Mouse (Mus musculus) neutrophil, adult 5-6 weeks (primary cell): ENCODE measurements around the gene Snf8. TPM values are rescaled to one million over a fixed set of nuclear protein-coding genes. Genes with fewer than 3 reads are reported as not detected.

Experiments used
- ATAC-seq: fragments of 151-379, 151-347 bp; 2 replicates; pipeline ENCODE4 v1.8.0; 2017; ENCODE audit warnings: mild to moderate bottlenecking, moderate TSS enrichment; ENCODE audit not compliant: insufficient number of reproducible peaks, poor library complexity, low FRiP score, severe bottlenecking; ENCODE audit errors: extremely low read depth
- total RNA-seq: library from RNA; stranded (forward); fragments of 200-1000 nt; gene quantifications from 2 replicates; pipeline ENCODE4 v1.2.3, GENCODE M21; 2017

The Snf8 gene
- total RNA-seq, 1 experiment from 2014 or later: 41.1 TPM

DNA sequence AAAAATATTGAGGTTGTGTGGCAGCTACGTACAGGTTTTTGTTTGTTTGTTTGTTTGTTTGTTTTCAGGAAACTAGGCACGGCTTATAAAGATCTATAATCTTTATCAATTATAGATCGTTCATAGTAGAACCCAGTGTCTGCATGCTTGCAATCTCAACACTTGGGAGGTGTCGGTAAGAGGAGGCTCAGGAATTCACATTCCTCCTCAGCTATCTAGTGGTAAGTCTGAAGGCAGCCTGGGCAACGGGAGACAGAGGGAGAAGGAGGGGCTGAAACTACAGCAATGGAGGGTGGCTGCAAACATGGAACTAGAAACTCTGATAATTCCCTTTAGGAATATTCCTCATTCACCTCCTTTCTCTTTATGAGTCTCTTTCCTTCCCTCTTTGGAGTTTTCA is 19.3 kb upstream of the Snf8 start:
- ATAC-seq: no peak

DNA sequence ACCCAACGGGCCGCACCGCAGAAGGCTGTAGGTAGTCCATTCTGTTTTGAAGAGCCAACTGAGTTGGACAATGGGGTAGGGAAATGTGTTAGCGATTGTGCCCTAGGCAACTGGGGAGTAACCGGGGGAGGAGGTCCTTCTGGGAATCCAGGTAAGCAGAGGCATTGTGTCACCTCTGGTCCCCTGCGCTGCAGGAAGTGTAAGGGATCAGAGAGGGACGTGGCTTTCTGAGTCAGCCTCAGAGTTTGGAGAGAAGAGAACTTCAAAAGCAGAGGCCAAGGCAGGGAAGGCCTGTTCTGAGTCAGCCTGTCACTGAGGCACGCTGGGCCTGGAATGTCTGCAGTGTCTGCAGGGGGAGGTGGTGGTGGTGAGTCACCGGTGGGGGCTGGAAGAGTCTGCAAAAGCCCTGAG is 16.7 kb upstream of the Snf8 start:
- ATAC-seq: no peak

GRCm38 (mm10) chr11:96020622-96021021 is 14.1 kb upstream of the Snf8 start:
- ATAC-seq: no peak

- no peak for ATAC-seq
Measured at GRCm38 (mm10) chr11:96028130-96028529, 6.6 kb upstream of the Snf8 start.

DNA sequence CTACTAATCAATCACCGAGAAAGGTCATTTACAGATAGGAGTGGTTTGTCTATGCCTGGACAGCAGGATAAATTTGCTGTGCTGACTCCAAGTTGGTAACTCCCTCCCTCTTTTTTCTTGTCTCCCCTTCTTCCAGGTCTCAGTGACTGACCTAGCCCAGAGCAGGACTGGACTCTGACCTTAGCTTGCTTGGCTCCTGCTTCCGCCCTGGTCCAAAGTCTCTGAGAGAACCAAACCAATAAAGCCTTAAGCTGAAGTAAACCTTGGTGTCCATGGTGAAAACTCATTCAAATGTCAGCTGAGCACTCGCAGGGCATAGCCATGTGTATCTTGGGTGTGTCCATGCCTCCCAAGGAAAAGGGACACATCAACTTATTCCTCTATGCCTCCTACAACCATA is 4.1 kb upstream of the Snf8 start:
- ATAC-seq: no peak

DNA sequence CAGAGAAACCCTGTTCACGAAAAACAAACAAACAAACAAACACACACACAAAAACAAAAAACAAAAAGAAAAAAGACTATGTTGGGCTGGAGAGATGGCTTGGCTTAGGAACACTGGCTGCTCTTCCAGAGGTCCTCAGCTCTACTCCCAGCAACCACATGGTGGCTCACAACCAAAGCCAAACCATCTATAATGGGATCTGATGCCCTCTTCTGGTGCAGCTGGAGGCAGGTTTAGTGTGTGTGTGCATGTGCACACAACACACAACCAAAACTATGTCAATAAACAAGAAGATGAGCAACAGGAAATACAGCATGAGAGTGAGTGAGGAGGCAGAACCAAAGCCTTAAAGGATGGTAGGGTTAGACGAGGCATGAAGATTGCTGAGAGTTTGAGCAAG is 3.0 kb upstream of the Snf8 start:
- ATAC-seq: no peak

- no peak for ATAC-seq
Measured at GRCm38 (mm10) chr11:96033264-96033663, 1.4 kb upstream of the Snf8 start.

DNA sequence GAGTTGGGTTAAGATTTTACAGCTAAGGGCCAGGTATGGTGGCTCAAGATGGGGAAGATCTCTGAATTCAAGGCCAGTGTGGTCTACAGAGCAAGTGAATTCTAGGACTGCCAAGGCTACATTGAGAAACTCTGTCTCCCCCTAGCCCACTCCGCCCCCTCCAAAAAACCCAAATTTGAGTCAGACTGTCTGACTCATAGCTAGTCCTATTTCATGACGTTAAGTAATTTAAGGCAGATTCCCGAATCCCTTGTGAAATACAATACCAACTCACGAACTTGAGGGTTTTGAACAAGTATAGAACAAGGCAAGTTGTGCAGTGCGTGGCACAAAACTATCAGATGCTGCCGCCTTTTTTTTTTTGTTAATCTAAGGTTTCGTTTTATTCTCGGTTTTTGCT is 569 bp upstream of the Snf8 start:
- no peak for ATAC-seq

- ATAC-seq: no peak
Measured at GRCm38 (mm10) chr11:96035133-96035532, 448 bp downstream of the Snf8 start.

- ATAC-seq: no peak
Measured at GRCm38 (mm10) chr11:96037499-96037898, 2.8 kb downstream of the Snf8 start.

- ATAC-seq: no peak
Measured at GRCm38 (mm10) chr11:96038560-96038959, 3.9 kb downstream of the Snf8 start.

DNA sequence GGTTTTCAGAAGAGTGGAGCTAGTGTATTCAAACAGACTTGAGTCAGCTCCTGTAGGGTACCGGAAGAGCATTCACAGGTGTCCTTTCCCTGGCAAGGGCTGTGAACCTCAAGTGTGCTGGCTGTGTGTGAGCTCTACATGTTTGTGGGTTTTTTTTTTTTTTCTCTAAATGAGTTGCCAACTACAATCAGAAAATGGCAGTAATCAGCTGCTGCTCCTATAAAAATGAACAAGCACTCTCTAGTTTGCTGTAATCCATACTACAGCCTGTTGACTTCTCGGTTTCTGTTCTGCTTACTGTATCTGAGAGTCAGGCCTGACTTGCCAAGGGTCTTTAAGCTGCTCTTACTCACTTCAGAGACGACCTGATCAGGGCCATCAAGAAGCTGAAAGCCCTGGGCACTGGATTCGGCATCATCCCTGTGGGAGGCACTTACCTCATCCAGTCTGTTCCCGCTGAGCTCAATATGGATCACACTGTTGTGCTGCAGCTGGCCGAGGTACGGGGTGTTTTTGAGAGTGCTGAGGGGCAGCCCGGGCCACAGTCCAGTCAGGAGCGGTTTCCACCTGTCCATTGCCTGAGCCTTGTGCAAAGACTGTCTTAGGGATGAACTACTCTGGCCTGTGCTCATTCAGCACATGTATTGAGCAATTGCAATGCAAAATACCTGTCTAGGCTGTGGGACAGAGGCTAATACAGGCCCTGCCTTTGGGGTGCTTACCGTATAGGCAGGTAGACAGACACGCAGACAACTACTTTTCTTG is 10.3 kb downstream of the Snf8 start:
- ATAC-seq: no peak

DNA sequence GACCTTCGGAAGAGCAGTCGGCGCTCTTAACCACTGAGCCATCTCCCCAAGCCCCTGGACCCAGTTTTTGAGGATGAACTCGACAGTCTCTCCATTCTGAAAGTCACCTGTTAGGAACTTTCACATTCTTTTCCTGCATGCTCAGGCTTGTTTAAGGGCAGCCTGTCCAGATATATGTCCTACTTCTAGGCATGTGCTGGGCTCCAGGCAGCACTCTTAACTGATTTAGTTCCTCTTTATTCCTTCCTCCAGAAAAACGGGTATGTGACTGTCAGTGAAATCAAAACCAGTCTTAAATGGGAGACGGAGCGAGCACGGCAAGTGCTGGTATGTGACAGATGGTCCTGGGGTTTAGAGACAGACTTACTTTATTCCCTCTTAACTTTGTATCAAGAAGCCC is 11.3 kb downstream of the Snf8 start:
- no peak for ATAC-seq

DNA sequence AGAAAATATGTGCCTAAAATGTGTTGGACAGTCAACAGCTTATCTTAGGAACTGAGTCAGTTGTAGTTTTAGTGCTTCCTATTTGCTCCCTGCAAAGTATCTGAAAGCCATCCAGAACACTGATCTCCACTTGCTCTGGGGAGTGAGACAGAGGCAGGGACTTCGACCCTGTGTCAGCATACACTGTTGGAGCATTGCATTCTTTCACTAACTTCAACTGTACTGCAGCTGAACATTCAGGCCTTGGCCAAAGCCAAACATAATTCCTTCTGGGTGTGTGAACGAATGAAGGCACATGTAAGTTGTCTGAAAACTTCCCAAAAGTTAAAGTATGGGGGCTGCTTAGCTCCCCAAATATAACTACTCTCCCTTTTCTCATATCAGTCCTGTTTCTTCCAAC is 12.1 kb downstream of the Snf8 start:
- ATAC-seq: no peak

GRCm38 (mm10) chr11:96047469-96048373 is 13.0 kb downstream of the Snf8 start:
- ATAC-seq: no peak

GRCm38 (mm10) chr11:96049939-96050338 is 15.3 kb downstream of the Snf8 start:
- no peak for ATAC-seq

- no peak for ATAC-seq
Measured at GRCm38 (mm10) chr11:96050854-96051253, 16.2 kb downstream of the Snf8 start.

DNA sequence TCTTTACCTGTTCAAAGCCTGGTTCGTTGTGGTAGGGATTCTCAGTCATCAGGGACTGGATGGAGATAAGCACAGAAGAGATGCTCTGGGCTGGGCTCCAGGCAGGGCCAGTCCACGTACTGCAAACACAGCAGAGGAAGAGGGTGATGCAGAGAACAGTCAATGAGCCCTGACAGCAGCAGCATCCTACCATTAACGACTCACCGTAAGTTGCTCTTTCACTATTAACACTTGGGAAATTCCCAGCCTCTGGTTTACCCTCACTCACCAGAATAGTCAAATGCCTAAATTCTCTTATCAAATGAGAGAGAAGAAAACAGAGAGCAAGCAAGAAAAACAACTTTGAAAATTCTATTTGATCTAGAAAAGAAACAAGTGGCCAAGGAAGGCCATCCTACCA is 23.6 kb downstream of the Snf8 start:
- no peak for ATAC-seq

DNA sequence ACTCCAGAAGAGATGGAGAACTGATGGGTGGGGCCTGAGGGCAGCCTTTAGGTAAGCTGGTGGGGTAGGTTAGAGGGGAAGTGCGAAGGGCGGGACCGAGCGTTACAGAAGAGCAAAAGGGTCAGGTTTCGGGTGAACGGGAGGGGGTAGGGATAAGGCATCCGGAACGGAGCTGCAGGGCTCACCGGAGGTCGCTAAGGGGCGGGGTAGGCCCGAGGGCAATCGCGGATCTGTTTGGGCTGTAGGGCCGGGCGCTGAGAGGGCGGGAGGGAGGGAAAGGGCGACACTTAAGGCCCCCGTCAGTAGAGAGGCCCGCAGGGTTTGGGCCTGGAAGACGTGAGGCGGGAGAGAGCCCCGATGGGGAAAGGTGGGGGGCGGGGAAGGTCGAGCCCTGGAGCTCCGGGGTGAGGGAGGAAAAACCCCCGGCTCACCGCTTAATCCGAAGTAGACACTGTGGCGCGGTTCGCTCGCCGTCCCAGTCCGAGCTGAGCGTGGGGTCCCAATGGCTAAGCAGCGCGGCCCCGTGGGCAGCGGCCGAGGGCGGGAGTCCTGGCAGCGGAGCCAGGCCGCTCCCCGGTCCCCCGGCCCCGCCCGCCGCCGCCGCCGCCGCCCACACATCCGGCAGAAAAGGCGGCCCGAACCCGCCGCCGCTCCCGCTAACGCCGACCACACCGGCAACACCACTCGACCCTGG is 30.0 kb downstream of the Snf8 start:
- ATAC-seq: peak; percentile 24; the same call in 1 of the 2 replicates
